Mouse (Mus musculus) liver, embryonic 16.5 days (tissue): Measurements from ENCODE around the gene Pcgf5. TPM values are rescaled to one million over a fixed set of nuclear protein-coding genes. Genes with fewer than 3 reads are reported as not detected.

ENCODE experiments used
- ATAC-seq: fragments of 200-750 bp; cut with Nextera tagmentation; 2 replicates; pipeline ENCODE4 v1.8.0; 2017; ENCODE audit warnings: low read depth, mild to moderate bottlenecking, moderate number of reproducible peaks, moderate library complexity
- H3K27ac ChIP-seq: fragments of 300-500 bp; sonication (generic); 2 replicates; pipeline ENCODE4 v1.5.1; 2014; ENCODE audit warnings: mild to moderate bottlenecking, low read length
- H3K27me3 ChIP-seq: fragments of 300-500 bp; sonication (generic); 2 replicates; pipeline ENCODE4 v1.6.1; 2014; ENCODE audit warnings: low read depth, low read length, mixed read lengths; ENCODE audit not compliant: control insufficient read depth, insufficient read depth
- H3K36me3 ChIP-seq: fragments of 300-500 bp; sonication (generic); 2 replicates; pipeline ENCODE4 v1.6.1; 2014; ENCODE audit warnings: mild to moderate bottlenecking; ENCODE audit not compliant: control insufficient read depth, insufficient read depth
- H3K4me1 ChIP-seq: fragments of 300-500 bp; sonication (generic); 2 replicates; pipeline ENCODE4 v1.6.1; 2014; ENCODE audit warnings: low read depth, low read length, mixed read lengths; ENCODE audit not compliant: control insufficient read depth
- H3K4me2 ChIP-seq: fragments of 300-500 bp; sonication (generic); 2 replicates; pipeline ENCODE4 v1.6.1; 2014; ENCODE audit warnings: low read depth, low read length, mixed read lengths
- H3K4me3 ChIP-seq: fragments of 300-500 bp; sonication (generic); 2 replicates; pipeline ENCODE4 v1.5.1; 2014; ENCODE audit warnings: low read depth, mild to moderate bottlenecking, low read length
- H3K9ac ChIP-seq: fragments of 300-500 bp; sonication (generic); 2 replicates; pipeline ENCODE4 v1.6.1; 2014; ENCODE audit warnings: low read depth, low read length
- H3K9me3 ChIP-seq: fragments of 300-500 bp; sonication (generic); replicated peaks from 2 replicates; pipeline ENCODE4 v1.6.1; 2016; ENCODE audit warnings: low read length; ENCODE audit not compliant: control insufficient read depth
- WGBS: fragments of 180-500 bp; shearing (Covaris S2); extraction: QIAGEN DNeasy Blood & Tissue Kit; methylation state at CpG from one replicate; pipeline ENCODE4 v1.1.7; 2014; ENCODE audit not compliant: insufficient replicate concordance; 5-methylcytosine and 5-hydroxymethylcytosine counted together
- polyA plus RNA-seq: library from polyadenylated mRNA; unstranded; fragments of >200 nt; fragmentation: Nextera tagmentation; extraction: Ambion mirVana; gene quantifications from 2 replicates; pipeline ENCODE4 v1.2.1, GENCODE M21; 2015

The Pcgf5 gene
- polyA plus RNA-seq, 1 experiment from 2014 or later = 16.6 TPM

- ATAC-seq = no peak
- Histone ChIP-seq H3K27ac (no peak overlapping the region), H3K9ac (no peak overlapping the region), H3K4me2 (no peak overlapping the region), H3K9me3 (no peaks in the 10 kb centered on the region), H3K36me3 (no peaks in the 10 kb centered on the region), H3K4me1 (no peaks in the 10 kb centered on the region), H3K4me3 (no peak overlapping the region), H3K27me3 (no peaks in the 10 kb centered on the region)
- WGBS = 62% methylated on average over 7 of the region's 7 CpGs
Measured at GRCm38 (mm10) chr19:36377729-36378128, 29.6 kb downstream of the Pcgf5 start.

GRCm38 (mm10) chr19:36378511-36379232, 30.6 kb downstream of the Pcgf5 start:
- WGBS = 62% methylated on average over 15 of the region's 15 CpGs

GRCm38 (mm10) chr19:36382901-36383300, 34.8 kb downstream of the Pcgf5 start:
- WGBS = 70% methylated on average over 3 of the region's 3 CpGs
- H3K4me1 ChIP-seq = no peaks in the 10 kb centered on the region
- H3K9ac ChIP-seq = no peak overlapping the region
- no peaks in the 10 kb centered on the region for H3K27me3 ChIP-seq
- no peak overlapping the region for H3K4me2 ChIP-seq
- ATAC-seq = no peak
- no peaks in the 10 kb centered on the region for H3K9me3 ChIP-seq
- H3K4me3 ChIP-seq = no peak overlapping the region
- no peak overlapping the region for H3K27ac ChIP-seq
- H3K36me3 ChIP-seq = no peaks in the 10 kb centered on the region

More at GRCm38 (mm10) chr19:36378511-36379232, 30.6 kb downstream of the Pcgf5 start:
- H3K9me3 ChIP-seq = no peaks in the 10 kb centered on the region
- no peaks in the 10 kb centered on the region for H3K4me1 ChIP-seq
- no peak overlapping the region for H3K27ac ChIP-seq
- no peaks in the 10 kb centered on the region for H3K27me3 ChIP-seq
- ATAC-seq = no peak
- no peaks in the 10 kb centered on the region for H3K36me3 ChIP-seq
- no peak overlapping the region for H3K4me2 ChIP-seq
- no peak overlapping the region for H3K9ac ChIP-seq
- H3K4me3 ChIP-seq = no peak overlapping the region

GRCm38 (mm10) chr19:36383977-36384376, 35.9 kb downstream of the Pcgf5 start:
- ATAC-seq = no peak
- H3K4me2 ChIP-seq = no peak overlapping the region
- no peak overlapping the region for H3K27ac ChIP-seq
- no peaks in the 10 kb centered on the region for H3K4me1 ChIP-seq
- H3K4me3 ChIP-seq = no peak overlapping the region
- no peaks in the 10 kb centered on the region for H3K9me3 ChIP-seq
- H3K27me3 ChIP-seq = no peaks in the 10 kb centered on the region
- 59% methylated on average over 5 of the region's 5 CpGs for WGBS
- H3K9ac ChIP-seq = no peak overlapping the region
- no peaks in the 10 kb centered on the region for H3K36me3 ChIP-seq

- Histone ChIP-seq H3K9ac (no peak overlapping the region), H3K4me3 (no peak overlapping the region), H3K36me3 (no peaks in the 10 kb centered on the region), H3K4me1 (no peaks in the 10 kb centered on the region), H3K4me2 (no peak overlapping the region), H3K27me3 (no peaks in the 10 kb centered on the region), H3K27ac (no peak overlapping the region), H3K9me3 (no peaks in the 10 kb centered on the region)
- WGBS = 22% methylated on average over 2 of the region's 2 CpGs
- no peak for ATAC-seq
Measured at GRCm38 (mm10) chr19:36384426-36384825, 36.3 kb downstream of the Pcgf5 start.

- Histone ChIP-seq H3K4me1 (no peaks in the 10 kb centered on the region), H3K36me3 (no peaks in the 10 kb centered on the region), H3K9me3 (no peaks in the 10 kb centered on the region), H3K4me3 (no peak overlapping the region), H3K9ac (no peak overlapping the region), H3K27ac (no peak overlapping the region), H3K27me3 (no peaks in the 10 kb centered on the region), H3K4me2 (no peak overlapping the region)
- ATAC-seq = no peak
- 67% methylated on average over 5 of the region's 5 CpGs for WGBS
Measured at GRCm38 (mm10) chr19:36388502-36388901, 40.4 kb downstream of the Pcgf5 start.

- Histone ChIP-seq H3K9me3 (no peaks in the 10 kb centered on the region), H3K4me3 (no peak overlapping the region), H3K36me3 (no peaks in the 10 kb centered on the region), H3K4me2 (no peak overlapping the region), H3K27me3 (no peaks in the 10 kb centered on the region), H3K9ac (no peak overlapping the region), H3K27ac (no peak overlapping the region), H3K4me1 (no peaks in the 10 kb centered on the region)
- ATAC-seq = no peak
- WGBS = 14% methylated on average over 1 of the region's 1 CpGs
Measured at GRCm38 (mm10) chr19:36390714-36391113, 42.6 kb downstream of the Pcgf5 start.

- WGBS = 75% methylated on average over 3 of the region's 3 CpGs
- ATAC-seq = no peak
- no peak overlapping the region for H3K4me3 ChIP-seq
- no peaks in the 10 kb centered on the region for H3K36me3 ChIP-seq
- no peak overlapping the region for H3K9ac ChIP-seq
- no peak overlapping the region for H3K4me2 ChIP-seq
- H3K9me3 ChIP-seq = no peaks in the 10 kb centered on the region
- no peak overlapping the region for H3K27ac ChIP-seq
- no peaks in the 10 kb centered on the region for H3K4me1 ChIP-seq
- H3K27me3 ChIP-seq = no peaks in the 10 kb centered on the region
Measured at GRCm38 (mm10) chr19:36398500-36398899, 50.4 kb downstream of the Pcgf5 start.

- peak overlapping the region; percentile 55; the same call in 1 of the 2 replicates for H3K9ac ChIP-seq
- H3K4me2 ChIP-seq = peak overlapping the region; percentile 86
- H3K36me3 ChIP-seq = peaks cover 11% of the 10 kb centered on the region
- no peak overlapping the region for H3K27ac ChIP-seq
- H3K9me3 ChIP-seq = no peaks in the 10 kb centered on the region
- WGBS = 30% methylated on average over 10 of the region's 10 CpGs
- no peaks in the 10 kb centered on the region for H3K27me3 ChIP-seq
- H3K4me3 ChIP-seq = peak overlapping the region; percentile 86
- ATAC-seq = no peak
- H3K4me1 ChIP-seq = peaks cover 18% of the 10 kb centered on the region
Measured at GRCm38 (mm10) chr19:36408352-36409100, 60.4 kb downstream of the Pcgf5 start.
